Mouse (Mus musculus) megakaryocyte, embryonic 14.5 days (primary cell): ENCODE results near the gene Hcn3. TPM values are rescaled to one million over a fixed set of nuclear protein-coding genes. Genes with fewer than 3 reads are reported as not detected.

Experiments used
- H3K27me3 ChIP-seq: replicated peaks from 2 replicates; pipeline ENCODE3; 2012; ENCODE audit warnings: inconsistent platforms
- H3K36me3 ChIP-seq: replicated peaks from 2 replicates; pipeline ENCODE3; 2012; ENCODE audit warnings: low read length, inconsistent platforms, mixed read lengths
- H3K4me1 ChIP-seq: 2 replicates; pipeline ENCODE4 v1.6.1; 2012; ENCODE audit warnings: inconsistent platforms
- H3K4me3 ChIP-seq: replicated peaks from 2 replicates; pipeline ENCODE3; 2012; ENCODE audit warnings: moderate library complexity, mild to moderate bottlenecking, inconsistent platforms
- H3K9me3 ChIP-seq: 2 replicates; pipeline ENCODE4 v1.6.1; 2012; ENCODE audit warnings: inconsistent platforms
- FLI1 ChIP-seq: IDR thresholded peaks from 2 replicates; pipeline ENCODE4 v1.6.1; 2012; ENCODE audit warnings: low read length, inconsistent platforms, mixed read lengths
- GATA1 ChIP-seq: IDR thresholded peaks from 3 replicates; pipeline ENCODE4 v1.6.1; 2012; ENCODE audit warnings: mixed read lengths, low read length, inconsistent platforms, borderline replicate concordance
- polyA plus RNA-seq: library from polyadenylated mRNA; stranded (reverse); fragments of >175 nt; gene quantifications from 2 replicates; pipeline ENCODE4 v1.2.3, GENCODE M21; 2012; ENCODE audit warnings: low replicate concordance; ENCODE audit not compliant: insufficient read depth

Hcn3 gene
- polyA plus RNA-seq, 1 experiment = 0.36 TPM

- Histone ChIP-seq H3K9me3 (no peaks in the 10 kb centered on the region), H3K36me3 (peaks cover 71% of the 10 kb centered on the region), H3K4me1 (peaks cover 74% of the 10 kb centered on the region), H3K4me3 (peak overlapping the region; percentile 93), H3K27me3 (no peaks in the 10 kb centered on the region)
- no peak for TF ChIP-seq GATA1
- TF ChIP-seq FLI1 = no peak
These were observed 22.6 kb upstream of the Hcn3 start for GRCm38 (mm10) chr3:89182531-89183057.

- TF ChIP-seq GATA1 = no peak
- peaks cover 69% of the 10 kb centered on the region for H3K4me1 ChIP-seq
- no peaks in the 10 kb centered on the region for H3K27me3 ChIP-seq
- H3K4me3 ChIP-seq = peak overlapping the region; percentile 28
- peaks cover 64% of the 10 kb centered on the region for H3K36me3 ChIP-seq
- no peaks in the 10 kb centered on the region for H3K9me3 ChIP-seq
These were observed 21.9 kb upstream of the Hcn3 start for GRCm38 (mm10) chr3:89181749-89182500.

GRCm38 (mm10) chr3:89179056-89179455, 19.1 kb upstream of the Hcn3 start:
- Histone ChIP-seq H3K4me3 (peak overlapping the region; percentile 15), H3K9me3 (no peaks in the 10 kb centered on the region), H3K27me3 (no peaks in the 10 kb centered on the region), H3K36me3 (peaks cover 81% of the 10 kb centered on the region), H3K4me1 (peaks cover 55% of the 10 kb centered on the region)
- TF ChIP-seq GATA1 (no peak), FLI1 (no peak)

GRCm38 (mm10) chr3:89178107-89178385, 18.1 kb upstream of the Hcn3 start:
- no peak for TF ChIP-seq FLI1
- no peak for TF ChIP-seq GATA1
- no peaks in the 10 kb centered on the region for H3K27me3 ChIP-seq
- peaks cover 48% of the 10 kb centered on the region for H3K4me1 ChIP-seq
- H3K36me3 ChIP-seq = peaks cover 83% of the 10 kb centered on the region
- H3K9me3 ChIP-seq = no peaks in the 10 kb centered on the region
- H3K4me3 ChIP-seq = peak overlapping the region; percentile 96

- Histone ChIP-seq H3K4me3 (peak within 1 kb of the TSS; percentile 96), H3K36me3 (peaks cover 83% of the 10 kb centered on the region), H3K27me3 (no peaks in the 10 kb centered on the region), H3K4me1 (peaks cover 42% of the 10 kb centered on the region), H3K9me3 (no peaks in the 10 kb centered on the region)
- TF ChIP-seq FLI1 = peak; percentile 49; the same call in 1 of the 2 replicates
- TF ChIP-seq GATA1 = no peak
These were observed 17.5 kb upstream of the Hcn3 start, which contains the start of gene Scamp3 for GRCm38 (mm10) chr3:89177242-89178106. Scamp3 (plus strand) TSS chr3:89177473.

GRCm38 (mm10) chr3:89176421-89176820, 16.4 kb upstream of the Hcn3 start:
- H3K4me1 ChIP-seq = peaks cover 33% of the 10 kb centered on the region
- no peaks in the 10 kb centered on the region for H3K9me3 ChIP-seq
- peaks cover 81% of the 10 kb centered on the region for H3K36me3 ChIP-seq

DNA sequence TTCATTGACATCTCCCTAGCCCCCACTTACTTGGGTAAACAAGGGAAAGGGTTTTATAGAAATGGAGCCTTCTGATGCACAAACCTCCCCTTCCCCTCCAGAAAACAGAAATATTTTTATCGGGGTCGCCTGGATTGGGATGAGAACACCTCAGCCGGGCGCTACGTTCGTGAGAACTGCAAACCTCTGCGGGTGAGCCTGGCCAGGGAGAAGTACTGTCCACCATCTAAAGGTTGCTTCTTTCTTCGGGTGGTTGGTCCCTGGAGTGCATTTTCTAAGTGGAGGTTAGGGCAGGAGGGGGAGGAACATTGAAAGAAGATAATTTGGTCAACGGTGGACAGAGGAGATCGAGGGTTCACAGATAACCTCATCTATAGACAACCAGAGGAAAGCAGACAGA, 15.5 kb upstream of the Hcn3 start:
- TF ChIP-seq GATA1 (no peak), FLI1 (no peak)
- no peaks in the 10 kb centered on the region for H3K27me3 ChIP-seq
- peaks cover 33% of the 10 kb centered on the region for H3K4me1 ChIP-seq
- H3K36me3 ChIP-seq = peaks cover 80% of the 10 kb centered on the region
- no peaks in the 10 kb centered on the region for H3K9me3 ChIP-seq
- no peak overlapping the region for H3K4me3 ChIP-seq

More at GRCm38 (mm10) chr3:89176421-89176820, 16.4 kb upstream of the Hcn3 start:
- no peaks in the 10 kb centered on the region for H3K27me3 ChIP-seq
- TF ChIP-seq GATA1 (no peak), FLI1 (no peak)
- H3K4me3 ChIP-seq = no peak overlapping the region

- no peaks in the 10 kb centered on the region for H3K9me3 ChIP-seq
- no peaks in the 10 kb centered on the region for H3K27me3 ChIP-seq
- H3K36me3 ChIP-seq = peaks cover 80% of the 10 kb centered on the region
- H3K4me1 ChIP-seq = peaks cover 33% of the 10 kb centered on the region
- TF ChIP-seq GATA1 (no peak), FLI1 (no peak)
- H3K4me3 ChIP-seq = no peak overlapping the region
These were observed 14.8 kb upstream of the Hcn3 start for GRCm38 (mm10) chr3:89174844-89175243.

DNA sequence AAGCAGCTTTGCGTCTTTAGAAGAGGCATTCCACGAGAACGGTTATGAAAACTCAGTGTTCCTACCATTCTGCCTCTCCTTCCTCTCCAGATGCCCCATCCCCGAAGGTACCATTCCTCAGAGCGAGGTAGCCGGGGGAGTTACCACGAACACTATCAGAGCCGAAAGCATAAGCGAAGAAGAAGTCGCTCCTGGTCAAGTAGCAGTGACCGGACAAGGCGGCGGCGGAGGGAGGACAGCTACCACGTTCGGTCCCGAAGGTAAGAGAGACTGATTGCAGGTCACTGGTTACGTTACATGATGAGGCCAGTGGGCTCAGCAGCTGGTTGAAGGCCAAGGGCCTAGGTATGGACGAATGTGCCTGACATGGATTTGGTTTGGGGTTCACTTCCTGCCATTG, 6.9 kb upstream of the Hcn3 start:
- Histone ChIP-seq H3K36me3 (peaks cover 56% of the 10 kb centered on the region), H3K4me3 (peak overlapping the region; percentile 0), H3K4me1 (peaks cover 36% of the 10 kb centered on the region), H3K27me3 (no peaks in the 10 kb centered on the region), H3K9me3 (no peaks in the 10 kb centered on the region)
- no peak for TF ChIP-seq GATA1
- no peak for TF ChIP-seq FLI1

GRCm38 (mm10) chr3:89165268-89165870, 5.4 kb upstream of the Hcn3 start:
- Histone ChIP-seq H3K4me3 (peak overlapping the region; percentile 93), H3K9me3 (no peaks in the 10 kb centered on the region), H3K27me3 (no peaks in the 10 kb centered on the region), H3K4me1 (peaks cover 39% of the 10 kb centered on the region), H3K36me3 (peaks cover 43% of the 10 kb centered on the region)
- TF ChIP-seq FLI1 = no peak
- no peak for TF ChIP-seq GATA1
